Mouse (Mus musculus) small intestine, adult 2 months (tissue): Measurements from ENCODE around the gene Slc9a9. TPM values are rescaled to one million over a fixed set of nuclear protein-coding genes. Genes with fewer than 3 reads are reported as not detected.

Experiments used
- H3K27ac ChIP-seq: fragments of 200-500 bp; 2 replicates; pipeline ENCODE4 v1.5.1; 2012; ENCODE audit warnings: low read depth, low read length, control low read depth, inconsistent platforms; ENCODE audit not compliant: insufficient read depth
- H3K27me3 ChIP-seq: fragments of 200-500 bp; 2 replicates; pipeline ENCODE4 v1.6.1; 2012; ENCODE audit warnings: mild to moderate bottlenecking, moderate library complexity, low read length, inconsistent platforms; ENCODE audit not compliant: control insufficient read depth, insufficient read depth
- H3K36me3 ChIP-seq: fragments of 200-500 bp; 2 replicates; pipeline ENCODE4 v1.6.1; 2012; ENCODE audit warnings: mild to moderate bottlenecking, low read length, control low read depth, inconsistent platforms; ENCODE audit not compliant: control insufficient read depth, insufficient read depth
- H3K4me1 ChIP-seq: fragments of 200-500 bp; 2 replicates; pipeline ENCODE4 v1.6.1; 2012; ENCODE audit warnings: low read length, inconsistent platforms, mixed read lengths; ENCODE audit not compliant: control insufficient read depth, insufficient read depth, insufficient read length
- H3K4me3 ChIP-seq: fragments of 200-500 bp; 2 replicates; pipeline ENCODE4 v1.5.1; 2012; ENCODE audit warnings: low read depth, mild to moderate bottlenecking, control low read depth, inconsistent platforms, low read length, moderate library complexity
- CTCF ChIP-seq: fragments of 200-500 bp; IDR thresholded peaks from 2 replicates; pipeline ENCODE4 v1.5.1; 2012; ENCODE audit warnings: low read depth, mild to moderate bottlenecking, control low read depth, inconsistent platforms, low read length, moderate library complexity, mixed read lengths; ENCODE audit not compliant: insufficient replicate concordance, insufficient read length; ENCODE audit errors: extremely low read depth
- POLR2A ChIP-seq: fragments of 200-500 bp; IDR thresholded peaks from 2 replicates; pipeline ENCODE4 v1.6.1; 2012; ENCODE audit warnings: low read depth, mild to moderate bottlenecking, control low read depth, inconsistent platforms, low read length, moderate library complexity
- WGBS: fragments of 180-500 bp; shearing (Covaris S2); methylation state at CpG from one replicate; pipeline ENCODE4 v1.1.7; 2018; 5-methylcytosine and 5-hydroxymethylcytosine counted together
- polyA plus RNA-seq: library from polyadenylated mRNA; depleted of rRNA; stranded (reverse); fragments of >200 nt; gene quantifications from 2 replicates; pipeline ENCODE4 v1.2.3, GENCODE M21; 2012

The Slc9a9 gene
- polyA plus RNA-seq, 1 experiment = 1.3 TPM

DNA sequence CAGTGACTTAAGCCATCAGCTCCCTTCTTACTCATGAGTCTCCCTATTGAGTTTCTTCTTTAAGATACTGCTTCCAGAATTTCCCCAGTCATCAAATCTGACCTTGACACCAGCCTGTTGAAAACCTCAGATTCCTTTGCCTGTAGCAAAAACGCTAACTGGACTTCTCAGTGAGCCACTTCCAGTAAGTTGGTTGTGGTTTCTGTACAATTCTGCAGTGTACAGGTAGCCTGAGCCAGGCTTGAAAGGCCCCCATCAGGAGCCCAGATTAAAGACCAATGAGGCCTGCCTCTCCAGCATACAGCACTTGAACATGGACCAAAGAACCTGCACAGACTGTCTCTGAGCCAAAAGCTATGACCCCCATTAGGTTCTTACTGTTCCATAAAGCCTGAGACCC lies 498.1 kb downstream of the Slc9a9 start:
- TF ChIP-seq CTCF = no peak
- TF ChIP-seq POLR2A = no peak
- Histone ChIP-seq H3K4me3 (no peak overlapping the region), H3K27ac (no peak overlapping the region), H3K36me3 (no peaks in the 10 kb centered on the region), H3K27me3 (no peaks in the 10 kb centered on the region), H3K4me1 (no peaks in the 10 kb centered on the region)
- 71% methylated on average over 1 of the region's 1 CpGs for WGBS

DNA sequence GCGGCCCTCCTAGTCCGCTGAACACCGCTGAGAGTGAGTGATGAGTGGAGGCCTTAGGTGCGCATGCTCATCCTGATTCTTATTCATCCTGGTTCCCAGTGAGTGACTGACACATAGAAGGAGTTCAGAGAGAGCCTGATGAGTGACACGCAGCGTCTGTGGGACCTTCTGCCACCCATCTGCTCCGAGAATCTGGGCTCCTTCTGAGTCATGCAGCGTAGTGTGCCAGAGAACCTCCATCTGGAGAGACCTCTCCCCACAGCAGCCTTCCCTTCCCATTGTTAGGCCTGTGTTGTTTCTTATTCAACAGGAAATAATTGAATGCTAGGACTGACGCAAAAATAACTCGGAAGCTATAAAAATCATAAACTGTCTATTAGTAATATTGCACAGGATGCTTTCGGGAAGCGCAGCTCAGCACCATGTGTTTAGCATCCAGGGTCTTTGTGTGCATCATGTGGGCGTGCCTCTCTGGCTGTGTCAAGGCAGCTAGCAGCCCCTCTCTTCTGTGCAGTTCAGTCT lies 498.8 kb downstream of the Slc9a9 start:
- TF ChIP-seq POLR2A (no peak), CTCF (no peak)
- H3K27ac ChIP-seq = no peak overlapping the region
- 85% methylated on average over 13 of the region's 13 CpGs for WGBS

DNA sequence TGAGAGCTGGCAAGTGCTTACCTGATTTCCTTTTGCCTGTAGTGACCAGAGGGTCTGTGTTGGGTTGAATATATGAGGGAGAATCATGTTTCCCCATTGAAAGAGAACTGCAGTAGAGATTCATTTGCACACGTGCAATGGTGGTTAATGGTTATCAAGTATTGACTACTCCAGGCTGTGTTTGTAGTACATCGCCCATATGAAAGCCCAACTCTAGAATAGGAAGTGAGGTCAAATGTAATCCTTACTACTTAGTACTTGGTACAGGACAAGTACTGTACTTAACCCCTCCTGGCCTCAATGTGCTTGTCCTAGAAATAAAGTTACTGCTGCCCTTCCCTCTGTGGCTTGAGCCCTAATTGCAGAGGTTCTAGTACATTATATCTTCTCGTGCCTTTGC lies 508.5 kb downstream of the Slc9a9 start:
- no peak overlapping the region for H3K4me3 ChIP-seq
- no peaks in the 10 kb centered on the region for H3K27me3 ChIP-seq
- TF ChIP-seq POLR2A (no peak), CTCF (no peak)
- no peaks in the 10 kb centered on the region for H3K36me3 ChIP-seq
- no peak overlapping the region for H3K27ac ChIP-seq
- peaks cover 1% of the 10 kb centered on the region; the same call in 1 of the 2 replicates for H3K4me1 ChIP-seq
- 73% methylated on average over 3 of the region's 3 CpGs for WGBS

More for the DNA sequence above, 498.8 kb downstream of the Slc9a9 start:
- no peaks in the 10 kb centered on the region for H3K36me3 ChIP-seq
- no peaks in the 10 kb centered on the region for H3K27me3 ChIP-seq
- H3K4me3 ChIP-seq = no peak overlapping the region
- H3K4me1 ChIP-seq = no peaks in the 10 kb centered on the region

DNA sequence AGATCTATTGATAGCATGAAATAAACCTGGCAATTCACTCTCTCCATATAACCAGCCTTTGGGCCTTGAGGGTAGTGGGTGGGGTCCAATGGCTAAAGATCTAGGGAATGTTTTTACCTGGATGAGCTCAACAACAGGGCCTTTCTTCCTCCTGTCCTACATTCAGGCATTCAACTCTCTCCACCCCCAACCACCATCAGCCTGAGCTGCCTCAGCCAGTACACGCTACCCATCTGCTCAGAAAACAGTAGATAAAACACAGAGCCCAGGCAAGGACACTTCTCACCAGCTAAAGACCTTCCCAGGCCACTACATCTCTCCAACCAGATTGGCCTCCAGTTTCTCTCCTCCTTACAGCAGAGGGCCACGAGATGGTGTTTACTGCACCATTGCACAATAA lies 510.3 kb downstream of the Slc9a9 start:
- H3K4me1 ChIP-seq = peaks cover 1% of the 10 kb centered on the region; the same call in 1 of the 2 replicates
- no peaks in the 10 kb centered on the region for H3K27me3 ChIP-seq
- no peak overlapping the region for H3K27ac ChIP-seq
- H3K4me3 ChIP-seq = no peak overlapping the region
- WGBS = 77% methylated on average over 2 of the region's 2 CpGs
- H3K36me3 ChIP-seq = no peaks in the 10 kb centered on the region
- TF ChIP-seq POLR2A (no peak), CTCF (no peak)

DNA sequence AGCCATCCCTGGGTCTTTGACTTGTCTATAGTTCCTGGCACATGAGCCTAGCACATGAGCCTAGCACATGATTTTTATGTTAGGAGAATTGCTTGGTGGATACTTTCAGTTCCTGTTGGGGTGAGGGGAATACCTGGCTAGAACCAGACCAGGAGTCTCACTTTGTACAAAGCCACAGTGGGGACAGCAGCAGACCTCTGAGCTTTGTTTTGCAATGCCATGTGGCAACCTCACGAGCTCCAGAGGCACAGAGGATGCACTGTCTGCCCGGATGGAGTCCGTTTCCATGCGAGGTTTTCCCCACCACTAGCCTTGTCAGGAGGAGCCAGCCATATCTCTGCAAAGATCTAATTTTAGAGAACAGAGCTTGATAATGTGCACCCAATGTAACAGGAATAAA lies 510.9 kb downstream of the Slc9a9 start:
- H3K27ac ChIP-seq = no peak overlapping the region
- TF ChIP-seq POLR2A (no peak), CTCF (no peak)
- no peaks in the 10 kb centered on the region for H3K27me3 ChIP-seq
- H3K4me1 ChIP-seq = peaks cover 1% of the 10 kb centered on the region; the same call in 1 of the 2 replicates
- no peaks in the 10 kb centered on the region for H3K36me3 ChIP-seq
- WGBS = 75% methylated on average over 4 of the region's 4 CpGs
- H3K4me3 ChIP-seq = no peak overlapping the region

DNA sequence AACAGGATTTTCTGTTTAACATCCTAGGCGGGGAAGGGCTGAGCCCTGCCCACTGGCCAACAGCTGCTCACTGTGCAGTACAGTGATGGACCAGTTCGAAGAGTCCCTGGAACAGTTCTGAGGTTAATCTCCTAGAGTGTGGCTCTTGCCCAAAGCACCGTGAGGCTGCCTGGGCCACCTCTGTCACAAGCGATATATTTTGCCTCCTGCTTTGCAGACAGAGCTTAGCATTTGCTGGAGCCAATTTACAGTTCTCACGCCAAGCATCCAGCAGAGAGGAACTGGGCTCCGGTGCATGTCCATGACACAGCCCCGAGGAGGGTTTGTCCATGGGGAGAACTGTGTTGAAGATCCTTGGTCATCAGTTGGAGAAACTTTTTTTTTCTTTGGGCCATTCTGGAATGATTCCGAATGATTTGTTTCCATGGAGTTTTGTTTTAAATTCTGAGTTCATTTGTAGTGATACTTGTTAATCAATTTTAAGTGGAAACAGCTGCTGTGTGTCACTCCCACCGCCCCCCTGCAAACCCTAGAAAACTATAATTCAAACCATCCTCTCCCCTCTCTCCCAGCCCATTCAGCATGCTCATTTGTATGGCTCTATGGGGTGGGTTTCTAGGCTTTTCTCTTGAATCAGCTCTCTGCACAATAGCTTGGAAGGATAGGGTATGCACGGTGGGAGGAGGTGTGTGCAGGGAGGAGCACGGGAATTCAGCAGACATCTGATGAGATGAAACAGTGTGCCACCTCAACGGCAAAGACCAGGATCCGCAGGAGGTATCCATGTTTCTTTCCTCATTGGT lies 511.7 kb downstream of the Slc9a9 start:
- TF ChIP-seq CTCF = no peak
- Histone ChIP-seq H3K4me3 (no peak overlapping the region), H3K36me3 (no peaks in the 10 kb centered on the region), H3K27ac (no peak overlapping the region), H3K4me1 (peaks cover 1% of the 10 kb centered on the region; the same call in 1 of the 2 replicates), H3K27me3 (no peaks in the 10 kb centered on the region)
- WGBS = 74% methylated on average over 13 of the region's 13 CpGs

DNA sequence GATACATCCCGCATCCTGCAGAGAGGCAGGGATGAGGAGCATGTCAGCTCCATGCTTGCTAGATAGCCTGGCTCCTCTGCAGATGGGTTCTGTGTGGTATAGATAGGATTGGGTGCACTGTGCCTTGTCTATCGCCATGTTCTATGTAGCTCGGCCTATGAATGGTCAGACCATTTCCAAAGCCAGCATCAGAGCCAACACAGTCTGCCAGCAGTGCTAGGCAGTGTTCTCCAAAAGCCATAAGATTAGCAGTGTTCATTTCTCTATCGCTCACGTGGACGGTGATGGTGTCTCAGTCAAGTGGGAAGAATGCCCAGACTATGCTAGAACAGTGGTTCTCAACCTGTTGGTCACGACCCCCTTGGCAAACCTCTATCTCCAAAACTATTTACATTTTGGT lies 512.6 kb downstream of the Slc9a9 start:
- no peak overlapping the region for H3K4me3 ChIP-seq
- H3K4me1 ChIP-seq = peaks cover 1% of the 10 kb centered on the region; the same call in 1 of the 2 replicates
- no peak overlapping the region for H3K27ac ChIP-seq
- H3K27me3 ChIP-seq = no peaks in the 10 kb centered on the region
- no peaks in the 10 kb centered on the region for H3K36me3 ChIP-seq
- 86% methylated on average over 7 of the region's 7 CpGs for WGBS
- TF ChIP-seq CTCF (no peak), POLR2A (no peak)
